Mouse (Mus musculus) cerebellum, adult 2 months (tissue): ENCODE measurements at regions not wholly inside any gene's neighbourhood (a gene's known extent, or its start where the extent isn't known, plus 50 kb on each side); places are given as distances from the start of the nearest gene placed in this dataset.

ENCODE experiments used
- DNase-seq, 2 experiments: peaks; one replicate each; pipeline ENCODE4 v3.0.0; 2021
- H3K27ac ChIP-seq: fragments of 200-500 bp; 2 replicates; pipeline ENCODE4 v1.5.1; 2012; ENCODE audit warnings: low read length, control low read depth, inconsistent platforms; ENCODE audit not compliant: insufficient read depth
- H3K27me3 ChIP-seq: fragments of 200-500 bp; 2 replicates; pipeline ENCODE4 v1.6.1; 2012; ENCODE audit warnings: inconsistent platforms, mild to moderate bottlenecking, low read length, moderate library complexity; ENCODE audit not compliant: control insufficient read depth, insufficient read depth
- H3K4me1 ChIP-seq: fragments of 200-500 bp; 2 replicates; pipeline ENCODE4 v1.6.1; 2011; ENCODE audit warnings: low read length; ENCODE audit not compliant: control insufficient read depth, insufficient read depth
- H3K4me3 ChIP-seq: fragments of 200-500 bp; replicated peaks from 2 replicates; pipeline ENCODE3; 2011; ENCODE audit warnings: mild to moderate bottlenecking, low read depth, low read length, control low read depth; ENCODE audit not compliant: insufficient read depth
- CTCF ChIP-seq: fragments of 200-500 bp; IDR thresholded peaks from 2 replicates; pipeline ENCODE4 v1.5.1; 2011; ENCODE audit warnings: low read depth, mild to moderate bottlenecking, control low read depth, low read length, moderate library complexity, borderline replicate concordance; ENCODE audit not compliant: insufficient read depth
- POLR2A ChIP-seq: fragments of 200-500 bp; IDR thresholded peaks from 2 replicates; pipeline ENCODE4 v1.6.1; 2011; ENCODE audit warnings: low read length, control low read depth, borderline replicate concordance; ENCODE audit not compliant: insufficient read depth
- WGBS: fragments of 180-500 bp; shearing (Covaris S2); methylation state at CpG from one replicate; pipeline ENCODE4 v1.1.7; 2018; 5-methylcytosine and 5-hydroxymethylcytosine counted together

DNA sequence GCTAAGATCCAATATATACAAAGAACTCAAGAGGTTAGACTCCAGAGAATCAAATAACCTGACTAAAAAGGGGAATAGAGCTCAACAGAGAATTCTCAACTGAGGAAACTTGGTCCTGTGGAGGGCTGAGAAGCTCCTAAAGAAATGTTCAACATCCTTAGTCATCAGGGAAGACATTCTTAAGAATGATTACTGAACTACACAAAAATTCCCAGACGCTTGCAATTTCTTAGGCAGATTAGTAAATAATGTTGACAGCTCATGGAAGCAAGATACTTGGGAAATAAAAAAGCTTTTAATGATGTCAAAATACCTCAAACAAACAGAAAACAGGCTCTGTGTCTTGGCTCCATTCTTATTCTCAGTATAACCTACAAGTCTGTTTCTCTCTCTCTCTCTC is 206.6 kb downstream of the Gm7489 start:
- TF ChIP-seq CTCF (no peak), POLR2A (no peak)
- Histone ChIP-seq H3K4me1 (no peaks in the 10 kb centered on the region), H3K4me3 (no peak overlapping the region), H3K27ac (no peak overlapping the region), H3K27me3 (no peaks in the 10 kb centered on the region)
- 92% methylated on average over 1 of the region's 1 CpGs for WGBS
- no peak for DNase-seq

DNA sequence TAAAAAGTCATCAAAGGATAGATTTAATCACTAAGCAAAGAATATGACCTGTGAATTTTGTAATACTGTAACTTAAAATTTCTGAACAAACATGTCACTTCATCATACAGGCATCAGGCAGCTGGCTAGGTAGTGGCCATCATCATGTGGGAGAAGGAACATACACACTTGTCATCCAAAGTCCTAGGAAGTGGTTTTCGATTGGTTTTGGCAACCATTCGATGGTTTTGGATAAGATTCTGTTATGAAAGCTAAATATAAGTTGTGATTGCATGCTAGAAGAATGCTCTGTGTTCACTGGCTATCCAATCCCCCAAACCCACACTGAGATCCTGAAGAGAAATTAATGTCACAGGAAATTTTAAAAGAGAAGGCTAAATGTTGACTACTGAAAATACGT is 207.7 kb downstream of the Gm7489 start:
- no peak overlapping the region for H3K4me3 ChIP-seq
- 84% methylated on average over 3 of the region's 3 CpGs for WGBS

DNA sequence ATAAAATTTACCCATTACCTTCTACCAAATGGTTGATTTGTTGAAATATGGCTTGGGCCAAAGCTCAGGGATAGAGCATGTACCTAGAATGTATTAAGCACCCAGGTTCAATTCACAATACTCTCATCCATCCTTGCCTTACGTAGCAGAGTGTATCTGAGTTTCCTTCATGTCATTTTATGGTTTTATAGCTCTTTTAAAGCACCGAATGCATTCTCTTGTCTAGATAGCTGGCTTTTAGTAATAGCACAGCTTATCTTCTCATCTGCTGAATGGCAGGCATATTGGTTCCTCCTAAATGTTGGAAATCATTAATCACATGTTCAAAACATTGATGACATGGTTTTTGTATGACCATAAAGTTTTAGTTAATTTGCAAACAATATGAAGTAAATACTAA is 212.8 kb downstream of the Gm7489 start:
- TF ChIP-seq POLR2A (no peak), CTCF (no peak)
- H3K4me1 ChIP-seq, result no peaks in the 10 kb centered on the region
- H3K27ac ChIP-seq, result no peak overlapping the region
- H3K27me3 ChIP-seq, result no peaks in the 10 kb centered on the region
- DNase-seq, result no peak
- WGBS, result 85% methylated on average over 2 of the region's 2 CpGs
- no peak overlapping the region for H3K4me3 ChIP-seq

More for the DNA sequence above, 207.7 kb downstream of the Gm7489 start:
- H3K27me3 ChIP-seq, result no peaks in the 10 kb centered on the region
- no peak for DNase-seq
- no peak overlapping the region for H3K27ac ChIP-seq
- TF ChIP-seq POLR2A, result no peak
- no peak for TF ChIP-seq CTCF
- no peaks in the 10 kb centered on the region for H3K4me1 ChIP-seq

DNA sequence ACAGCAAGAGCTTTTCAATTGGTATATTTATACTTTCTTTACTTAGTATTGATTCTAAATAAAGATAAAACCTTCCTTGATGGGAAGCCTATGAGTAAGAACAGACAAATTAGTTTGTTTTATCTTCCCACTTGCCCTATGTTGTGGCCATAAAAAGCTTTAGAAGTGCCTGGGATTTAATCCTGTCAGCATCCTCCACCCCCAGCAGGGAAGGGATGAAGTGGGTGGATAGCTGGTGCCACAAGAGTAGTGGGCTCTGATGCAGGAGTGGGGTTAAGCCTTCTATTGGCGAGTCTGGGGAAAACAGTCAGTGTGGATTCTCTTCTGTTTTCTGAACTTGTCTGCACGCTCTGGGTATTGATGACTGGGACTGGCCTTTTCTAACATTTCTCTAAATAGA is 227.7 kb downstream of the Gm7489 start:
- DNase-seq, result no peak
- Histone ChIP-seq H3K27me3 (no peaks in the 10 kb centered on the region), H3K27ac (no peak overlapping the region), H3K4me3 (no peak overlapping the region), H3K4me1 (no peaks in the 10 kb centered on the region)
- TF ChIP-seq POLR2A (no peak), CTCF (no peak)
- WGBS, result 69% methylated on average over 2 of the region's 2 CpGs

DNA sequence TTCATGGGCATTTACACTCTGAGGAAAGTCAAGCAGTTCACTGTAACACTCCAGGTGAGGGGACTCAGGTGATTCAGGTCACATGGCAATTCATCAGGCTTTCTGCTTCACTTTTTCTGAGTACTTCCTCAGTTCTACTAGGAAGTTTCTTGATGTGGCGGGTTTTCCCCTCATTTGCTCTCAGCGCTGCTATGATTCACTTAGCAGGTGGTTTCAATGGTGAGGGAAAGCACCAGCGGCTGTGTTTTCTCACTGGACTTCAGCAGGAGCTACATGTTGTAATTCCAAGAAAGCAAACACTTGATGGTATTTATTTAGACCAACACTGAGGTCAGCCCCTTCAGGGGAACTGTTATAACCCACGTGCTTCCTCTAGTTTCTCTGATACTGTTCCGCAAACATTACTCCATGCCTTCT is 229.4 kb downstream of the Gm7489 start:
- Histone ChIP-seq H3K4me1 (no peaks in the 10 kb centered on the region), H3K4me3 (no peak overlapping the region), H3K27me3 (no peaks in the 10 kb centered on the region), H3K27ac (no peak overlapping the region)
- 88% methylated on average over 5 of the region's 5 CpGs for WGBS
- DNase-seq, result no peak
- TF ChIP-seq POLR2A (no peak), CTCF (no peak)

DNA sequence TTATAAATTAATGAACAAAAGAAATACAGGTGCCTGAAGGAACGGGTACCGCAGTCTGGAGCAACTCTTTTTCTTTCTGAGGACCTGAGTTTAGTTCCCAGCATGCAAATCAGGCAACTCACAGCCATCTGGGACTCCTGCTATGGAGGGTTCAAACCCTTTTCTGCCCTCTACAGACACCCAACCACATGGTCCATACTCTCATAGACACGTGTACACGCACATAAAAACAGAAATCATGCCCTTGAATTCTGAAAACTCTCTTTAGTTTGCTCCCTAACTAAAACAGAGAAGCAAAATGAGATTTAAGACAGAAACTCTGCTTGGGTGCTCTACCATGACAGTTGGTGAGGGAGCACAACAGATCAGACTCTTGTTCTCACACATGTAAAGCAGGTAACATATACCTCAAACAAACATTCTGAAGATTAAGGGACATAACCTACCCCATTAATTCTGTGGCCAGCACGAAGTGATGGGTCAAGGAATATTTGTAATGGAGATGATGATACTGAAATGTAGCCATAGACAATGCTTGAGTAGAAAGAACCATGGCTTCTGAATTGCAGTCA is 233.3 kb downstream of the Gm7489 start:
- DNase-seq, result no peak
- Histone ChIP-seq H3K27ac (no peak overlapping the region), H3K4me3 (no peak overlapping the region), H3K27me3 (no peaks in the 10 kb centered on the region), H3K4me1 (no peaks in the 10 kb centered on the region)
- 86% methylated on average over 5 of the region's 5 CpGs for WGBS
- TF ChIP-seq CTCF (no peak), POLR2A (no peak)

DNA sequence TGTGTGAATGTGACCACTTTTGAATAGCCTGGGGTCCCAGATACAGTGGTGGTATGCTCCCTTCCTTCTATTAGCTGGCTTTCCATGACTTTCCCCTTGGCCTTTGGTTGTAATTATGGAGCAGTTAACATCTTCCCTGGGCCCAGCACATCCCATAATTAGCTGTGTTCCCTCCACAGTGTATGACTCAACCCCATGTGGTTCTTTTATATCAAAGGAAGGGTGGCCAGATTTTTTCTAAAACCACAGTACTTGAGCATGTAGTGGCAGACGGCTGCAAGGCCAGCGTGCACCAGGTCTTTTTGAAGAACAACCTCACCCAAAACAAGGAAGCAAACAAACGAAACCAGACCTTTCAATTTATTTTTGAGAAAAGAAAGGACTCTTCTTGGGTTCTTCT is 235.8 kb downstream of the Gm7489 start:
- WGBS, result 80% methylated on average over 3 of the region's 3 CpGs
- no peak for DNase-seq
- Histone ChIP-seq H3K4me3 (no peak overlapping the region), H3K27me3 (no peaks in the 10 kb centered on the region), H3K4me1 (no peaks in the 10 kb centered on the region), H3K27ac (no peak overlapping the region)
- TF ChIP-seq CTCF, result no peak
- TF ChIP-seq POLR2A, result no peak

DNA sequence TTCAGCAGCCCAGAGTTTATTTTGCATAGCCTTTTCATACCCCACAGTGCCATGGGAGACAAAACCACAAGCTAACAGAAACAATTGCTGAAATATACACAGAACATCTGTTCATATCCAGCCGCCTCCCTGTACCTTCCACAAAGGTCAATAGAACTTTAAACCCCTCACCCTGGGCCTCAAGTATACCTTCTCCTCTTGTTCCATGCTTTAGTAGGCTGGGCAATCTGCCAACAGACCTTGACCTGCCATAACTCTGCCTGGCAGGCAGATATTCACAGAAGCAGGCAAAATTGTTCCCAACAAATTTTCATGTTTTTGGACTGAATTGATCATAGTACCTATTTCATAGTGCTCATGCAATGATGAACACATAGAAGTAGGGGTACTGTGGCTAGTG is 279.6 kb downstream of the Gm7489 start:
- H3K27me3 ChIP-seq, result no peaks in the 10 kb centered on the region
- 79% methylated on average over 1 of the region's 1 CpGs for WGBS
- H3K4me3 ChIP-seq, result no peak overlapping the region
- no peaks in the 10 kb centered on the region for H3K4me1 ChIP-seq
- H3K27ac ChIP-seq, result no peak overlapping the region
- DNase-seq, result no peak
- TF ChIP-seq POLR2A (no peak), CTCF (no peak)

DNA sequence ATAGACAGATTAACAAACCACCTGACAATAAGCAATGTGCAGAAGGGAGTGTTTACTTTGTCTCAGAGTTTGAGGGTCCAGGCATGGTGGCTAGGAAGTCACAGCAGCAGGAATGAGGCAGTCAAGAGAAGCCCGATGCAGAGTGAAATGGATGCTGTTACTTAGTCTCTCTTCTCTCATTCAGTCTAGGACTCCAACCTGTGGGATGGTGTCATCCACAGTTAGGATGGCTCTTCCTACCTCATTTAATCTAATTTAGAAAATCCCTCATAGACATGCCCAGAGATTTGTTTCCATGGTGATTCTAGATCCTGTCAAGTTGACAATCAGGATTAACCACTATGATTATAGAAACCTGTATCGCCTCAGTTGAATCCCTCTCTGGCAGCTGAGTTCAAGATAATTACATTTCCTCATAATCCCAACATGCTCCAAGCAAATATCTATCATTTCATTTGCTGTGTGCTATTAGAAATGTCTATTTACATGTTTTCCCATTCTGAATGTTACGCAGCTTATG is 283.2 kb downstream of the Gm7489 start:
- Histone ChIP-seq H3K27me3 (no peaks in the 10 kb centered on the region), H3K27ac (no peak overlapping the region), H3K4me3 (no peak overlapping the region), H3K4me1 (no peaks in the 10 kb centered on the region)
- 94% methylated on average over 3 of the region's 3 CpGs for WGBS
- TF ChIP-seq CTCF (no peak), POLR2A (no peak)
- no peak for DNase-seq
